Mouse (Mus musculus) bone marrow, adult 2 months (tissue): Measurements from ENCODE around the gene Zfp687.

Experiments
- CTCF ChIP-seq: fragments of 200-500 bp; IDR thresholded peaks from 2 replicates; pipeline ENCODE4 v1.5.1; 2011; ENCODE audit warnings: low read length, control low read depth; ENCODE audit not compliant: control insufficient read depth, insufficient read depth
- POLR2A ChIP-seq: fragments of 200-500 bp; IDR thresholded peaks from 2 replicates; pipeline ENCODE4 v1.6.1; 2011; ENCODE audit warnings: low read depth, mild to moderate bottlenecking, control low read depth, low read length, borderline replicate concordance; ENCODE audit not compliant: control insufficient read depth

- TF ChIP-seq CTCF: no peak
- no peak for TF ChIP-seq POLR2A
Measured at GRCm38 (mm10) chr3:95043251-95043650, 28.0 kb upstream of the Zfp687 start.
